Mouse (Mus musculus): Measurements from ENCODE around the gene Poln.

DNA sequence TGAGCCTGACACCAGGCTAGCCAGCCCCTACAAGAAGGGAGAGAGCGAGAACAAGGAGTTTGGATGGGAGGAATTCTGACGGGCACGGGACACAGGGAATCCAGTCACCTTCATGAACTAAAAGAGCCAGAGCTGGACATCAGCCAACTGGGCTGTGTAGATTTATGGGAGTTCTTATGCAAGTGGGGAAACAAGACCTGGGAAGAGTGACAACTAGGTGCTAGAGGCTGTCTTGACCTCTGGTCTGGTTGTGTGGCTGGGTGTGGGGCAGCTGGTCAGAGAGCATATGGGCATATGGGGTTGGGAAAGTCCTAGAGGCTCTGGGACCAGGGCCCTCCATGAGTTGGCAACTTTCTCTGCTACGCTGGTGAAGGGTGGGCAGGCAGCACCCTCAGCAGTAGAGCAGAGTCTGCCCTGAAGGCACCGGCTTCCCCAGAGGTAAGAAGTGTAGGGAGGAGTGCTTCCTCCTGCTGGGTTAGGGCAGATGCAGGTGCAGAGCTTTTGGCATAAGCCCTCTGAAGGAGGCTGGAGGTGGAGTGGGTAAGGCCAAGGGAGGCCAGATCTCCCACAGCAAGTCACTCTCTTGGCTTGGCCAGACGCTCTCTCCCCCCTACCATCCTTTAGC lies 169.7 kb downstream of the Poln start:
- TF ChIP-seq CTCF (IDR thresholded peaks at IDR 0.05; ENCODE audit: low read depth, low read length) (no peak), GATA1 (IDR thresholded peaks at IDR 0.05; ENCODE audit: borderline replicate concordance, low read length) (no peak), TAL1 (conservative IDR thresholded peaks at IDR 0.05; ENCODE audit: low read depth, low read length) (no peak), POLR2AphosphoS5 (IDR thresholded peaks at IDR 0.05; ENCODE audit: insufficient replicate concordance, low read depth, low read length) (no peak), GATA2 (IDR thresholded peaks at IDR 0.05; ENCODE audit: borderline replicate concordance, low read depth, low read length) (no peak)
